ENCODE assay signal across 8 mouse cellular contexts in the genomic region with DNA sequence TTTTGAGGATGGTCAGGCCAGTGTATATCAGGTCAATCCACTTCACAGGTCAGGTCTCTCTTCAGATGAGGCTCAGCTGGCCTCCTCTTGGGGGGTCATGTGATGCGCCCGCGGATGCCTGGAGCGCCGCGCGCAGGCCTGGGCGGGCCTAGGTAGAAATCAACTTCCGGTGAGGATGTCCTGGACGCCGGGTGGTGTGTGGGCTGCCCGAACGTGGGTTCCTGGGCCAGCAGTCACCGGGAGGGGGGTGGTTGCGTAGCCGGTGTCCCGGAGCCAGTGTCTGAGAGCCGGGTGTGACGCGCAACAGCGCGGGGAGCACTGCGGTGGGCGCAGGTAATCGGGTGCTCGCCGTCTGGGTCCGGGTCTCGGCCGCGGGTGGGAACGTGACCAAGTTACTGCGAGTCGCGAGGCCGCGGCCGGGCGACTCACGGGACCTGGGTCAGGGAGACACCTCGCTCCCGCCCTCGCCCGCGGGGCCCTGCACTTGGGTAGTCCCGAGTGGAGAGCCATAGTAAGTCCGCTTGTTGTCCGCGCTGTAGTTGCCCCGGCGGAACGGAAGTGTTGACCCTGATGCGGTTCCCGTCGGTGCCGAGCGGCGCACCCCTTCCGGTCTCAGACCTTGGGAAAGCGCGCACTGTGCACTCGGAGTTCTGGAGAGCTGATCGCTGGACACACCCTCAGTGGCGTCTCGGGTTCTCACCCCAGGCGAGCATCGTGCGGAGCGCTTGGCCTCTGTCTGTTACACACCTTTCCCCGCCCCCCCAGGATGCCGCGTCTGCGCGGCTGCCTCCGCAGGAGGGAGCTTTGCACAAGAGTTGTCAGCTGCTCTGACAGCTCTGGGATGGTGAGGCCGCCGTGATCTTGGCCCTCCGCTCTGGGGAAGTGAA. TPM values are rescaled to one million over a fixed set of nuclear protein-coding genes. Genes with fewer than 3 reads are reported as not detected.
DNase-seq lines count a peak whose midpoint lies in the region; ATAC-seq and TF ChIP-seq lines count a peak whose summit lies in the region.

A gene (plus strand): TSS at position 102 of the 887 bp plus-strand sequence.

- whole genome bisulfite sequencing in heart, embryonic 12.5 days = under 1% methylated on average over 78 of the region's 78 CpGs
- under 1% methylated on average over 74 of the region's 78 CpGs for WGBS in kidney, postnatal 0 days
- WGBS in liver, embryonic 11.5 days = under 1% methylated on average over 78 of the region's 78 CpGs
- WGBS in stomach, embryonic 14.5 days = under 1% methylated on average over 77 of the region's 78 CpGs

- H3K4me1 ChIP-seq in heart, embryonic 12.5 days (replicated peaks) = peaks cover 5% of the 10 kb centered on the region
- no peaks in the 10 kb centered on the region for H3K4me1 ChIP-seq in kidney, postnatal 0 days (replicated peaks; ENCODE audit: insufficient read depth, low read length)
- 0 out of 2 replicates have a peak, but pooled peaks cover 2% of the 10 kb centered on the region for H3K4me1 ChIP-seq in liver, embryonic 11.5 days (replicated peaks; ENCODE audit: control insufficient read depth, insufficient read depth, low read length)
- no peaks in the 10 kb centered on the region for H3K4me1 ChIP-seq in stomach, embryonic 14.5 days (ENCODE audit: control insufficient read depth, insufficient read depth, low read length)

- TF ChIP-seq CTCF in kidney, postnatal 0 days (IDR thresholded peaks at IDR 0.05; ENCODE audit: low read depth) = peak; percentile 32; the same call in 1 of the 2 replicates

- peak within 1 kb of the TSS; percentile 75 for H3K4me3 ChIP-seq in heart, embryonic 12.5 days
- peak within 1 kb of the TSS; percentile 67 for H3K4me3 ChIP-seq in kidney, postnatal 0 days (replicated peaks; ENCODE audit: low read depth, low read length)
- H3K4me3 ChIP-seq in liver, embryonic 11.5 days (ENCODE audit: low read depth, low read length) = peak within 1 kb of the TSS; percentile 65
- H3K4me3 ChIP-seq in stomach, embryonic 14.5 days (ENCODE audit: low read depth, low read length) = peak within 1 kb of the TSS; percentile 55

- H3K9me3 ChIP-seq in heart, embryonic 12.5 days (replicated peaks) = no peaks in the 10 kb centered on the region
- H3K9me3 ChIP-seq in kidney, postnatal 0 days (replicated peaks; ENCODE audit: low read length) = no peaks in the 10 kb centered on the region
- no peaks in the 10 kb centered on the region for H3K9me3 ChIP-seq in liver, embryonic 11.5 days (ENCODE audit: control insufficient read depth, low read length)
- H3K9me3 ChIP-seq in stomach, embryonic 14.5 days (ENCODE audit: control insufficient read depth, low read depth, low read length) = no peaks in the 10 kb centered on the region

- peaks cover 4% of the 10 kb centered on the region; the same call in 1 of the 2 replicates for H3K27me3 ChIP-seq in heart, embryonic 12.5 days (replicated peaks)
- H3K27me3 ChIP-seq in kidney, postnatal 0 days (ENCODE audit: insufficient read depth, low read length) = no peaks in the 10 kb centered on the region
- no peaks in the 10 kb centered on the region for H3K27me3 ChIP-seq in liver, embryonic 11.5 days (replicated peaks; ENCODE audit: control insufficient read depth, insufficient read depth, low read length)
- H3K27me3 ChIP-seq in stomach, embryonic 14.5 days (ENCODE audit: control insufficient read depth, insufficient read depth, low read length) = no peaks in the 10 kb centered on the region

- peak; percentile 49 for ATAC-seq in erythroid progenitor cell, adult 5-6 weeks (replicated peaks; ENCODE audit: low FRiP score, poor library complexity, severe bottlenecking)
- ATAC-seq in heart, embryonic 12.5 days (ENCODE audit: insufficient number of reproducible peaks, low FRiP score) = peak; percentile 96
- peak; percentile 98 for ATAC-seq in kidney, postnatal 0 days (replicated peaks; ENCODE audit: low FRiP score, low read depth)
- peak; percentile 98 for ATAC-seq in liver, embryonic 11.5 days (replicated peaks; ENCODE audit: low FRiP score)
- peak; percentile 96 for ATAC-seq in stomach, embryonic 14.5 days (ENCODE audit: insufficient number of reproducible peaks, insufficient read depth, low FRiP score, low read depth)

- H3K27ac ChIP-seq in heart, embryonic 12.5 days (ENCODE audit: poor library complexity, severe bottlenecking) = peak within 1 kb of the TSS; percentile 73
- H3K27ac ChIP-seq in kidney, postnatal 0 days = peak within 1 kb of the TSS; percentile 94
- H3K27ac ChIP-seq in liver, embryonic 11.5 days (ENCODE audit: low read depth, low read length) = peak within 1 kb of the TSS; percentile 28
- peak within 1 kb of the TSS; percentile 83 for H3K27ac ChIP-seq in stomach, embryonic 14.5 days (ENCODE audit: low read length)

- DNase-seq in B cell, adult 2 months = peak; percentile 89 to 90
- peak; percentile 66 for DNase-seq in brain, embryonic 18.5 days (ENCODE audit: low read depth, low spot score)
- peak; percentile 95 for DNase-seq in kidney, postnatal 0 days (ENCODE audit: low spot score)
- peak; percentile 86 for DNase-seq in liver, embryonic 11.5 days (ENCODE audit: low spot score)
- peak; percentile 92 for DNase-seq in naive thymus-derived CD4-positive, alpha-beta T cell, adult 2 months (ENCODE audit: low read depth)

- H3K9ac ChIP-seq in heart, embryonic 12.5 days = peak within 1 kb of the TSS; percentile 79
- peak within 1 kb of the TSS; percentile 89 for H3K9ac ChIP-seq in kidney, postnatal 0 days (ENCODE audit: low read depth, low read length)
- H3K9ac ChIP-seq in liver, embryonic 11.5 days (ENCODE audit: low read depth, low read length) = peak within 1 kb of the TSS; percentile 69
- H3K9ac ChIP-seq in stomach, embryonic 14.5 days (replicated peaks; ENCODE audit: low read depth, low read length) = peak within 1 kb of the TSS; percentile 57

- H3K4me2 ChIP-seq in heart, embryonic 12.5 days = peak within 1 kb of the TSS; percentile 82
- H3K4me2 ChIP-seq in kidney, postnatal 0 days (ENCODE audit: low read length) = peak within 1 kb of the TSS; percentile 78
- H3K4me2 ChIP-seq in liver, embryonic 11.5 days = peak within 1 kb of the TSS; percentile 71
- peak within 1 kb of the TSS; percentile 72 for H3K4me2 ChIP-seq in stomach, embryonic 14.5 days (replicated peaks; ENCODE audit: low read depth, low read length)

- H3K36me3 ChIP-seq in heart, embryonic 12.5 days = no peaks in the 10 kb centered on the region
- no peaks in the 10 kb centered on the region for H3K36me3 ChIP-seq in kidney, postnatal 0 days (ENCODE audit: insufficient read depth, low read length)
- no peaks in the 10 kb centered on the region for H3K36me3 ChIP-seq in liver, embryonic 11.5 days (ENCODE audit: control insufficient read depth, insufficient read depth, low read length)
- no peaks in the 10 kb centered on the region for H3K36me3 ChIP-seq in stomach, embryonic 14.5 days (ENCODE audit: control insufficient read depth, insufficient read depth, low read length)

RNA-seq across cellular contexts. Expression of the gene that starts here (rescaled TPM):
- 1.7 TPM in 1 of 2 replicates, not detected in the other for total RNA-seq in erythroid progenitor cell, adult 5-6 weeks (2015; ENCODE audit: low replicate concordance)
- total RNA-seq in erythroid progenitor cell, adult 5-6 weeks (2017; ENCODE audit: low replicate concordance) = 1.5 and 4.0 TPM in 2 replicates
- polyA plus RNA-seq in heart, embryonic 12.5 days (2016; fragmentation: Nextera tagmentation; extraction: Ambion mirVana) = 24.5 and 25.1 TPM in 2 replicates
- 23.9 and 25.7 TPM in 2 replicates for polyA plus RNA-seq in kidney, postnatal 0 days (2015; fragmentation: Nextera tagmentation; extraction: Ambion mirVana)
- polyA plus RNA-seq in liver, embryonic 11.5 days (2014; fragmentation: Nextera tagmentation; extraction: Ambion mirVana) = 13.0 and 16.2 TPM in 2 replicates
- polyA plus RNA-seq in stomach, embryonic 14.5 days (2014; fragmentation: Nextera tagmentation; extraction: Ambion mirVana) = 25.9 and 27.5 TPM in 2 replicates

Comparison
In these comparisons a context has a peak if more than half of its experiments do, and no peak if none do; other contexts are left out.
1. Peak in every context shown above with its lines: DNase-seq, ATAC-seq, H3K4me3 ChIP-seq and H3K27ac ChIP-seq.
2. H3K27ac ChIP-seq: peak in every context shown above with its lines; median percentile 94 in kidney, postnatal 0 days; 83 in stomach, embryonic 14.5 days; 73 in heart, embryonic 12.5 days; 28 in liver, embryonic 11.5 days.